17 mouse cellular contexts compared by ENCODE assay signal in the genomic region with DNA sequence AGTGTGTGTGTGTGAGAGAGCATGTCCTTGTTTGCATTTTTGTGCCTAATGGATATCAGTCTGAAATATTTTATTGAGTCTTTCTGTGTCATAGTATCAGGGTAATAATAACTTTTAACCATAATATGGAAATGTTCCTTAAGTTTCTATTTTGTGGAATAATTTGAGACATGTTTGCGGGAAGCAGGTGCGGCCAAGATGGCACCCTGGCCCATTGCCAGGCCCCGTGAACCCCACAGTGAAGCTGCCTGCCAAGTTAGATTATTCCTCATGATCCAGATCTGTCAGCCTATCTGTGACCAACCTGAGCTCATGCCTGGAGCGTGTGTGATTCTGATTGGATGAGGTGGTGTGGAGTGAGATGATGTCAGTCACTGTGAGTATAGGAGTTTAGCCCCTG.
"Had no signal": no experiment of that assay in that cellular context is flagged by ENCODE, and none has a peak within 500 bp of the region (broad histone marks: within the 10 kb centered on the region; RNA-seq: fewer than 3 reads in every experiment).

No protein-coding gene starts in this region.

- ATAC-seq: hindbrain, embryonic 16.5 days; inflammation-experienced regulatory T-cells, adult 6 months; intestine, embryonic 15.5 days; intestine, postnatal 0 days; liver, embryonic 12.5 days had no signal

- DNase-seq: gastrocnemius, adult 2 months; gastrocnemius, postnatal 10 days; gastrocnemius, postnatal 25 days; heart, adult 18-20 months; heart, postnatal 10 days; heart, postnatal 4 days; kidney, adult 18-20 months; kidney, adult 8-10 months; kidney, postnatal 10 days; kidney, postnatal 36 days; layer of hippocampus, adult 9-11 months; layer of hippocampus, postnatal 36 days had no signal
